Mouse (Mus musculus): ENCODE measurements around the gene 4931428L18Rik. TPM values are rescaled to one million over a fixed set of nuclear protein-coding genes. Genes with fewer than 3 reads are reported as not detected.

4931428L18Rik gene
- polyA plus RNA-seq, 1 experiment from 2014 or later: not detected

- Histone ChIP-seq H3K4me3 (replicated peaks) (no peak overlapping the region), H3K4me2 (replicated peaks) (no peak overlapping the region), H3K4me1 (peaks cover under 1% of the 10 kb centered on the region; the same call in 1 of the 2 replicates), H3K9me3 (replicated peaks) (no peaks in the 10 kb centered on the region), H3K36me3 (no peaks in the 10 kb centered on the region), H3K27ac (replicated peaks) (no peak overlapping the region), H3K9ac (no peak overlapping the region), H3K27me3 (no peaks in the 10 kb centered on the region)
- WGBS: 71% methylated on average over 2 of the region's 2 CpGs
- ATAC-seq (ENCODE audit: insufficient number of reproducible peaks, low FRiP score, low TSS enrichment, low read depth): no peak
These were observed 270.7 kb downstream of the 4931428L18Rik start for GRCm38 (mm10) chr1:30951795-30952194.

- ATAC-seq (ENCODE audit: insufficient number of reproducible peaks, low FRiP score, low TSS enrichment, low read depth): no peak
- Histone ChIP-seq H3K4me3 (replicated peaks) (peak overlapping the region; percentile 87), H3K4me1 (peaks cover 2% of the 10 kb centered on the region; the same call in 1 of the 2 replicates), H3K27ac (replicated peaks) (peak overlapping the region; percentile 99), H3K9ac (peak overlapping the region; percentile 61), H3K4me2 (replicated peaks) (peak overlapping the region; percentile 59), H3K27me3 (no peaks in the 10 kb centered on the region), H3K9me3 (replicated peaks) (no peaks in the 10 kb centered on the region), H3K36me3 (no peaks in the 10 kb centered on the region)
- WGBS: 35% methylated on average over 5 of the region's 5 CpGs
These were observed 272.0 kb downstream of the 4931428L18Rik start for GRCm38 (mm10) chr1:30950456-30950835.

GRCm38 (mm10) chr1:30949710-30950455, 272.6 kb downstream of the 4931428L18Rik start:
- H3K36me3 ChIP-seq: peaks cover 4% of the 10 kb centered on the region; the same call in 1 of the 2 replicates
- no peaks in the 10 kb centered on the region for H3K9me3 ChIP-seq (replicated peaks)
- peak overlapping the region; percentile 87 for H3K4me3 ChIP-seq (replicated peaks)
- peak overlapping the region; percentile 61 for H3K9ac ChIP-seq
- no peaks in the 10 kb centered on the region for H3K27me3 ChIP-seq
- H3K27ac ChIP-seq (replicated peaks): peak overlapping the region; percentile 99
- ATAC-seq (ENCODE audit: insufficient number of reproducible peaks, low FRiP score, low TSS enrichment, low read depth): peak; percentile 99
- H3K4me2 ChIP-seq (replicated peaks): peak overlapping the region; percentile 59
- peaks cover 2% of the 10 kb centered on the region; the same call in 1 of the 2 replicates for H3K4me1 ChIP-seq
- under 1% methylated on average over 64 of the region's 66 CpGs for WGBS

GRCm38 (mm10) chr1:30948950-30949639, 273.4 kb downstream of the 4931428L18Rik start:
- peak overlapping the region; percentile 87 for H3K4me3 ChIP-seq (replicated peaks)
- peaks cover 2% of the 10 kb centered on the region; the same call in 1 of the 2 replicates for H3K4me1 ChIP-seq
- H3K27me3 ChIP-seq: no peaks in the 10 kb centered on the region
- peak overlapping the region; percentile 99 for H3K27ac ChIP-seq (replicated peaks)
- under 1% methylated on average over 68 of the region's 85 CpGs for WGBS
- H3K4me2 ChIP-seq (replicated peaks): peak overlapping the region; percentile 59
- H3K36me3 ChIP-seq: peaks cover 12% of the 10 kb centered on the region
- H3K9me3 ChIP-seq (replicated peaks): no peaks in the 10 kb centered on the region
- peak; percentile 74 for ATAC-seq (ENCODE audit: insufficient number of reproducible peaks, low FRiP score, low TSS enrichment, low read depth)
- peak overlapping the region; percentile 90 for H3K9ac ChIP-seq

- Histone ChIP-seq H3K27ac (replicated peaks) (peak overlapping the region; percentile 99), H3K4me2 (replicated peaks) (peak overlapping the region; percentile 59), H3K9ac (peak overlapping the region; percentile 90), H3K9me3 (replicated peaks) (no peaks in the 10 kb centered on the region), H3K36me3 (peaks cover 19% of the 10 kb centered on the region), H3K4me3 (replicated peaks) (peak overlapping the region; percentile 87), H3K4me1 (peaks cover 2% of the 10 kb centered on the region; the same call in 1 of the 2 replicates), H3K27me3 (no peaks in the 10 kb centered on the region)
- under 1% methylated on average over 16 of the region's 16 CpGs for WGBS
- no peak for ATAC-seq (ENCODE audit: insufficient number of reproducible peaks, low FRiP score, low TSS enrichment, low read depth)
These were observed 274.0 kb downstream of the 4931428L18Rik start for GRCm38 (mm10) chr1:30948361-30948949.

Other genes starting within 250 kb of the 4931428L18Rik start
- gene AC153137.1, start 244.7 kb downstream of the 4931428L18Rik start, polyA plus RNA-seq (2015; fragmentation: Nextera tagmentation; extraction: Ambion mirVana): not detected in 2 replicates
- not detected in 2 replicates for gene Lgsn, start 46.3 kb downstream of the 4931428L18Rik start, polyA plus RNA-seq (2015; fragmentation: Nextera tagmentation; extraction: Ambion mirVana)
- not detected in 2 replicates for gene Pih1d3, start 154 bp upstream of the 4931428L18Rik start, polyA plus RNA-seq (2015; fragmentation: Nextera tagmentation; extraction: Ambion mirVana)

Data from embryonic facial prominence, embryonic 15.5 days (tissue).